7 mouse cellular contexts compared by ENCODE assay signal in the genomic region with DNA sequence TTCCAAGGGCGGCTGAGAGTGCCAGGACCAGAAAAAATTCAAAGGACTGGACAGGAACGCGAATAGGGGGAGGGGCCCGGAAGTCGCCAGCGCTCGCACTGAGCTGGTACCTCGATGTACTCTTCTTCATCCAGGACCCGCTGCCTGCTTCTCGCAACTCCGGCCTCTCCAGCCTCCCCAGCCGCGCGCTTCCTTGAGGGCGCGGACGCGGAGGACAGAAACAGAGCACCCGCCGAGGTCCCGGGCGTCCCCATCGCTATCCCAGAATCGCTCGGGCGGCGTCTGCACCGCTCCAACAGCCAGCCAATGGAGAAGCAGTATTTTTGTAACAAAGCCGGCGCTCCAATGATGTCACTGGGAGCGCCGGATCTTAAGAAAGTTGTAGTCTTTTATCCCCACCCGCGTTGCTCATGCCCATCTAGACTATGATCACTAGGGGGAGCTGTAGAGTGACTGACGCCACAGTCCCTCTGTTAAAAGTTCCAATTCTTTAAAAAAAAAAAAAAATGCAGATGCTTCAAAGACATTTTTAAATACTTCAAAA. TPM values are rescaled to one million over a fixed set of nuclear protein-coding genes. Genes with fewer than 3 reads are reported as not detected.
DNase-seq lines count a peak whose midpoint lies in the region; ATAC-seq lines count a peak whose summit lies in the region.

A gene (minus strand): TSS at position 297 of the 544 bp plus-strand sequence.

- peak within 1 kb of the TSS; percentile 34; the same call in 1 of the 2 replicates for H3K27ac ChIP-seq in intestine, embryonic 15.5 days
- H3K27ac ChIP-seq in midbrain, embryonic 10.5 days (replicated peaks): peak within 1 kb of the TSS; percentile 94

- H3K4me3 ChIP-seq in intestine, embryonic 15.5 days (replicated peaks): peak within 1 kb of the TSS; percentile 69
- peak within 1 kb of the TSS; percentile 90 for H3K4me3 ChIP-seq in midbrain, embryonic 10.5 days

- H3K36me3 ChIP-seq in intestine, embryonic 15.5 days: peaks cover 16% of the 10 kb centered on the region
- H3K36me3 ChIP-seq in midbrain, embryonic 10.5 days: peaks cover 34% of the 10 kb centered on the region

- ATAC-seq in intestine, embryonic 15.5 days: peak; percentile 97

- H3K4me2 ChIP-seq in intestine, embryonic 15.5 days (replicated peaks): peak within 1 kb of the TSS; percentile 78

- intact Hi-C loops in gastrocnemius, postnatal 36 days (cut with DNase I): loop anchor here (5.0 kb wide), 1 partner anchor 136 kb away; no protein-coding TSS in a partner anchor
- intact Hi-C loops in left cerebral cortex, postnatal 25 days (cut with DNase I): loop anchor here (5.0 kb wide), 2 partner anchors 76 to 136 kb away; no protein-coding TSS in a partner anchor

- peak within 1 kb of the TSS; percentile 59 for H3K9ac ChIP-seq in intestine, embryonic 15.5 days

- peaks cover 20% of the 10 kb centered on the region for H3K4me1 ChIP-seq in intestine, embryonic 15.5 days (replicated peaks)
- peaks cover 26% of the 10 kb centered on the region for H3K4me1 ChIP-seq in midbrain, embryonic 10.5 days

- peaks cover 46% of the 10 kb centered on the region for H3K27me3 ChIP-seq in intestine, embryonic 15.5 days (replicated peaks)
- peaks cover 46% of the 10 kb centered on the region for H3K27me3 ChIP-seq in midbrain, embryonic 10.5 days (ENCODE audit: low read depth, poor library complexity, severe bottlenecking)

- under 1% methylated on average over 35 of the region's 35 CpGs for WGBS in intestine, embryonic 15.5 days
- under 1% methylated on average over 35 of the region's 35 CpGs for WGBS in midbrain, embryonic 10.5 days

- peak; percentile 93 for DNase-seq in adrenal gland, adult 2 months
- DNase-seq in embryo, embryonic 11.5 days (ENCODE audit: low read depth, low spot score): peak; percentile 92
- DNase-seq in gastrocnemius, postnatal 36 days: peak; percentile 79 to 84
- peak; percentile 95 to 98 for DNase-seq in left cerebral cortex, postnatal 25 days (ENCODE audit: low spot score in 2 of 2)
- DNase-seq in midbrain, embryonic 10.5 days (ENCODE audit: low spot score): peak; percentile 90
- peak; percentile 81 for DNase-seq in right cerebral cortex, postnatal 4 days

- H3K9me3 ChIP-seq in intestine, embryonic 15.5 days: no peaks in the 10 kb centered on the region
- H3K9me3 ChIP-seq in midbrain, embryonic 10.5 days (replicated peaks): no peaks in the 10 kb centered on the region

RNA-seq across cellular contexts. Expression of the gene that starts here (rescaled TPM):
- 10 to 100 TPM; 14.1 to 15.5 TPM for total RNA-seq in adrenal gland, adult 2 months (2021)
- 19.5 and 22.6 TPM in 2 replicates for polyA plus RNA-seq in adrenal gland, adult 2 months (2012; rRNA removed)
- 1 to 10 TPM; 5.2 to 7.2 TPM for total RNA-seq in gastrocnemius, postnatal 36 days (2021)
- 29.7 and 29.8 TPM in 2 replicates for polyA plus RNA-seq in intestine, embryonic 15.5 days (2015; fragmentation: Nextera tagmentation; extraction: Ambion mirVana)
- total RNA-seq in left cerebral cortex, postnatal 25 days (2021): 10 to 100 TPM; 28.7 to 30.1 TPM
- polyA plus RNA-seq in midbrain, embryonic 10.5 days (2016; fragmentation: Nextera tagmentation; extraction: Ambion mirVana): 51.9 and 60.5 TPM in 2 replicates

Comparison
In these comparisons a context has a peak if more than half of its experiments do, and no peak if none do; other contexts are left out.
1. Peak in every context shown above with its lines: DNase-seq, ATAC-seq, H3K4me3 ChIP-seq and H3K27ac ChIP-seq.